Comparison of ENCODE assay signal across 8 mouse cellular contexts in genomic region chr11:116488693-116489375, GRCm38 (mm10). TPM values are rescaled to one million over a fixed set of nuclear protein-coding genes. Genes with fewer than 3 reads are reported as not detected.
DNase-seq lines count a peak whose midpoint lies in the region; ATAC-seq and TF ChIP-seq lines count a peak whose summit lies in the region.

No protein-coding gene starts in this region.

- TF ChIP-seq CTCF in embryonic fibroblast, embryonic 13.5 days (IDR thresholded peaks at IDR 0.05; ENCODE audit: borderline replicate concordance, insufficient read depth, low read length), result peak; percentile 32; the same call in 1 of the 2 replicates
- peak; percentile 67 for TF ChIP-seq CTCF in stomach, postnatal 0 days (IDR thresholded peaks at IDR 0.05; ENCODE audit: low read depth)

- no peak for DNase-seq in heart, embryonic 10.5 days (ENCODE audit: low spot score)
- no peak for DNase-seq in heart, adult 8-10 months (ENCODE audit: low spot score)
- peak; percentile 51 for DNase-seq in B cell, adult 2 months
- no peak for DNase-seq in liver, embryonic 11.5 days (ENCODE audit: low spot score)
- DNase-seq in stomach, postnatal 0 days (ENCODE audit: low spot score), result peak; percentile 50
- DNase-seq in adrenal gland, adult (ENCODE audit: inconsistent age in 2 of 2, low spot score in 1 of 2), result no peak
- DNase-seq in spleen, postnatal 4 days (ENCODE audit: low spot score in 2 of 2), result no peak

- H3K27me3 ChIP-seq in heart, embryonic 10.5 days (ENCODE audit: insufficient read depth, poor library complexity, severe bottlenecking), result no peaks in the 10 kb centered on the region
- H3K27me3 ChIP-seq in liver, embryonic 11.5 days (replicated peaks; ENCODE audit: control insufficient read depth, insufficient read depth, low read length), result no peaks in the 10 kb centered on the region
- H3K27me3 ChIP-seq in stomach, postnatal 0 days (ENCODE audit: control insufficient read depth, insufficient read depth, low read length), result no peaks in the 10 kb centered on the region

- H3K4me1 ChIP-seq in heart, embryonic 10.5 days, result peaks cover 4% of the 10 kb centered on the region
- 0 out of 2 replicates have a peak, but pooled peaks cover 2% of the 10 kb centered on the region for H3K4me1 ChIP-seq in embryonic fibroblast, embryonic 13.5 days (ENCODE audit: control insufficient read depth, insufficient read depth, low read length)
- H3K4me1 ChIP-seq in liver, embryonic 11.5 days (replicated peaks; ENCODE audit: control insufficient read depth, insufficient read depth, low read length), result peaks cover 8% of the 10 kb centered on the region
- H3K4me1 ChIP-seq in stomach, postnatal 0 days (replicated peaks; ENCODE audit: control insufficient read depth, insufficient read depth), result peaks cover 3% of the 10 kb centered on the region; the same call in 1 of the 2 replicates

- no peak for TF ChIP-seq EP300 in stomach, postnatal 0 days (optimal IDR thresholded peaks at IDR 0.05)

- peaks cover 48% of the 10 kb centered on the region for H3K36me3 ChIP-seq in heart, embryonic 10.5 days
- H3K36me3 ChIP-seq in liver, embryonic 11.5 days (ENCODE audit: control insufficient read depth, insufficient read depth, low read length), result peaks cover 34% of the 10 kb centered on the region
- H3K36me3 ChIP-seq in stomach, postnatal 0 days (ENCODE audit: control insufficient read depth, insufficient read depth, low read length), result peaks cover 12% of the 10 kb centered on the region

- peak overlapping the region; percentile 92; the same call in 1 of the 2 replicates for H3K27ac ChIP-seq in heart, embryonic 10.5 days
- H3K27ac ChIP-seq in embryonic fibroblast, embryonic 13.5 days (ENCODE audit: insufficient read depth, low read length), result no peak overlapping the region
- no peak overlapping the region for H3K27ac ChIP-seq in liver, embryonic 11.5 days (ENCODE audit: low read depth, low read length)
- H3K27ac ChIP-seq in stomach, postnatal 0 days (replicated peaks), result no peak overlapping the region

- no peak overlapping the region for H3K9ac ChIP-seq in liver, embryonic 11.5 days (ENCODE audit: low read depth, low read length)
- peak overlapping the region; percentile 97; the same call in 1 of the 2 replicates for H3K9ac ChIP-seq in stomach, postnatal 0 days (ENCODE audit: low read length)

- TF ChIP-seq POLR2A in embryonic fibroblast, embryonic 13.5 days (IDR thresholded peaks at IDR 0.05; ENCODE audit: low read depth, low read length), result no peak

- H3K4me2 ChIP-seq in liver, embryonic 11.5 days, result peak overlapping the region; percentile 64
- peak overlapping the region; percentile 78 for H3K4me2 ChIP-seq in stomach, postnatal 0 days (replicated peaks; ENCODE audit: low read depth)

- no peaks in the 10 kb centered on the region for H3K9me3 ChIP-seq in heart, embryonic 10.5 days
- H3K9me3 ChIP-seq in liver, embryonic 11.5 days (ENCODE audit: control insufficient read depth, low read length), result peaks cover 3% of the 10 kb centered on the region; the same call in 1 of the 2 replicates
- no peaks in the 10 kb centered on the region for H3K9me3 ChIP-seq in stomach, postnatal 0 days (ENCODE audit: control insufficient read depth, low read length)

- WGBS in heart, embryonic 10.5 days, result 73% methylated on average over 14 of the region's 14 CpGs
- 66% methylated on average over 14 of the region's 14 CpGs for WGBS in liver, embryonic 11.5 days
- whole genome bisulfite sequencing in stomach, postnatal 0 days, result 64% methylated on average over 14 of the region's 14 CpGs

- peak overlapping the region; percentile 100 for H3K4me3 ChIP-seq in heart, embryonic 10.5 days
- H3K4me3 ChIP-seq in embryonic fibroblast, embryonic 13.5 days (ENCODE audit: insufficient read depth, low read length), result peak overlapping the region; percentile 95
- peak overlapping the region; percentile 98 for H3K4me3 ChIP-seq in liver, embryonic 11.5 days (ENCODE audit: low read depth, low read length)
- peak overlapping the region; percentile 98 for H3K4me3 ChIP-seq in stomach, postnatal 0 days (ENCODE audit: low read depth, low read length)

- ATAC-seq in liver, embryonic 11.5 days (replicated peaks; ENCODE audit: low FRiP score), result no peak
- no peak for ATAC-seq in stomach, postnatal 0 days (ENCODE audit: low FRiP score, low TSS enrichment)

RNA-seq across cellular contexts. Expression of gene Prpsap1, which starts 5.2 kb away (rescaled TPM):
- polyA plus RNA-seq in heart, embryonic 10.5 days (2016; fragmentation: Nextera tagmentation; extraction: Ambion mirVana), result 120 and 142 TPM in 2 replicates
- 10 to 100 TPM; 24.5 to 29.9 (median 26.0) TPM for total RNA-seq in heart, adult 8-10 months (2022)
- polyA plus RNA-seq in embryonic fibroblast, embryonic 13.5 days (2011; ENCODE audit: insufficient read length, low read depth, missing spikeins), result 103 and 112 TPM in 2 replicates
- polyA plus RNA-seq in liver, embryonic 11.5 days (2014; fragmentation: Nextera tagmentation; extraction: Ambion mirVana), result 133 and 135 TPM in 2 replicates
- polyA plus RNA-seq in stomach, postnatal 0 days (2015; fragmentation: Nextera tagmentation; extraction: Ambion mirVana), result 94.0 and 97.1 TPM in 2 replicates

RNA-seq across cellular contexts. Expression of gene Qrich2, which starts 22.8 kb away (rescaled TPM):
- 0.30 TPM in 1 of 2 replicates, not detected in the other for polyA plus RNA-seq in heart, embryonic 10.5 days (2016; fragmentation: Nextera tagmentation; extraction: Ambion mirVana)
- total RNA-seq in heart, adult 8-10 months (2022), result under 1 TPM in 1 of 4 experiments, not detected in 3; 0.03 TPM
- not detected in 2 replicates for polyA plus RNA-seq in embryonic fibroblast, embryonic 13.5 days (2011; ENCODE audit: insufficient read length, low read depth, missing spikeins)
- 0.16 TPM in 1 of 2 replicates, not detected in the other for polyA plus RNA-seq in liver, embryonic 11.5 days (2014; fragmentation: Nextera tagmentation; extraction: Ambion mirVana)
- 0.08 and 0.16 TPM in 2 replicates for polyA plus RNA-seq in stomach, postnatal 0 days (2015; fragmentation: Nextera tagmentation; extraction: Ambion mirVana)

RNA-seq across cellular contexts. Expression of gene Sphk1, which starts 41.9 kb away (rescaled TPM):
- polyA plus RNA-seq in heart, embryonic 10.5 days (2016; fragmentation: Nextera tagmentation; extraction: Ambion mirVana), result 2.3 and 2.7 TPM in 2 replicates
- 1 to 10 TPM in 1 of 4 experiments, under 1 TPM in 3; 0.57 to 1.3 (median 0.98) TPM for total RNA-seq in heart, adult 8-10 months (2022)
- polyA plus RNA-seq in embryonic fibroblast, embryonic 13.5 days (2011; ENCODE audit: insufficient read length, low read depth, missing spikeins), result 8.7 and 11.2 TPM in 2 replicates
- polyA plus RNA-seq in liver, embryonic 11.5 days (2014; fragmentation: Nextera tagmentation; extraction: Ambion mirVana), result 39.0 and 44.1 TPM in 2 replicates
- polyA plus RNA-seq in stomach, postnatal 0 days (2015; fragmentation: Nextera tagmentation; extraction: Ambion mirVana), result 7.9 and 10.0 TPM in 2 replicates

RNA-seq across cellular contexts. Expression of gene Ubald2, which starts 54.9 kb away (rescaled TPM):
- 36.1 and 40.5 TPM in 2 replicates for polyA plus RNA-seq in heart, embryonic 10.5 days (2016; fragmentation: Nextera tagmentation; extraction: Ambion mirVana)
- 10 to 100 TPM; 28.2 to 36.0 (median 32.7) TPM for total RNA-seq in heart, adult 8-10 months (2022)
- 57.3 and 62.3 TPM in 2 replicates for polyA plus RNA-seq in embryonic fibroblast, embryonic 13.5 days (2011; ENCODE audit: insufficient read length, low read depth, missing spikeins)
- 78.6 and 80.2 TPM in 2 replicates for polyA plus RNA-seq in liver, embryonic 11.5 days (2014; fragmentation: Nextera tagmentation; extraction: Ambion mirVana)
- polyA plus RNA-seq in stomach, postnatal 0 days (2015; fragmentation: Nextera tagmentation; extraction: Ambion mirVana), result 35.4 and 35.7 TPM in 2 replicates

Comparison
In these comparisons a context has a peak if more than half of its experiments do, and no peak if none do; other contexts are left out.
1. DNase-seq: peak in B cell, adult 2 months (2 of 2) and stomach, postnatal 0 days (single experiment); none in heart, embryonic 10.5 days (single experiment), heart, adult 8-10 months (single experiment), liver, embryonic 11.5 days (single experiment), adrenal gland, adult (0 of 2) and spleen, postnatal 4 days (0 of 2).
2. Peak in every context shown above with its lines, with median percentiles within 50 percentile points of each other: H3K4me3 ChIP-seq.